Mouse (Mus musculus) heart, adult 10 weeks (tissue): ENCODE data around the gene Trim65. TPM values are rescaled to one million over a fixed set of nuclear protein-coding genes. Genes with fewer than 3 reads are reported as not detected.

Experiments
- polyA plus RNA-seq: library from polyadenylated mRNA; stranded (reverse); fragments of 350-450 nt; fragmentation: Illumina TruSeq; extraction: RNeasy Lipid Tissue Mini Kit (QIAGEN cat#74804); gene quantifications from one replicate; pipeline ENCODE4 v1.2.3, GENCODE M21; 2014; ENCODE audit warnings: low read depth, low replicate concordance

The Trim65 gene
- polyA plus RNA-seq, result 9.1 TPM

DNA sequence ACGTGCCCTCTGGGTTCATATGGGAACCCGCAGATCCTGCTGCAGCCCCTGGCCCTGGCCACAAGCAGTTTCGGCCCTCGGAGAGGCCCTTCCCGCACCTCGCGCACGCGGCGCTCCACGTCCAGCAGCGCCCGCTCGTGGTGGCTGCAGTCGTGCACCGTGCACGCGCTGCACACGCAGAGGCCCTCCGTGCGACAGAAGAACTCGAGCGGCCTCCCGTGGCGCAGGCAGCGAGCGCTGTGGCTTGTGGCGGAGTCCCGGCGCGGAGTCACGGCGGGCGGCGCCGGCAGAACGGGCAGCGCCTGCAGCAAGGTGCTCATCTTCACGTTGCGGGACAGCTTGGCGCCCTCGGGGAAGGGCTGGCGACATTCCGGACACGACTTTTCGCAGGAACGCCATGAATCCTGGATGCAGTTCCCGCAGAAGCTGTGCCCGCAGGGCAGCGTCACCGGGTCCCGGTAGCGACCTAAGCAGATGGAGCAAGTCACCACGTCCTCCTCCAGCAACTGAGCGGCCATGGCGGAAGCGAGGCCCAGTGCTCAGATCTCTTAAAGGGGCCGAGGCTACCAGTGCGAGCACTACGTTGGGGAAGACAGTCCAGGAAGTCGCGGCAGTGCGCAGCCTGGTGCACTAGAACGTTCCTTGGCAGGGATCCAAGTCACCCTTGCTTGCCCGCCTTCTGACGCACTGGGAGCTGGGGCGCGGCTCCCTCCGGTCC lies at the start of gene Trim65:
Gene Trim65, minus strand, starts transcription at position 641 of the 718 bp plus-strand sequence.

DNA sequence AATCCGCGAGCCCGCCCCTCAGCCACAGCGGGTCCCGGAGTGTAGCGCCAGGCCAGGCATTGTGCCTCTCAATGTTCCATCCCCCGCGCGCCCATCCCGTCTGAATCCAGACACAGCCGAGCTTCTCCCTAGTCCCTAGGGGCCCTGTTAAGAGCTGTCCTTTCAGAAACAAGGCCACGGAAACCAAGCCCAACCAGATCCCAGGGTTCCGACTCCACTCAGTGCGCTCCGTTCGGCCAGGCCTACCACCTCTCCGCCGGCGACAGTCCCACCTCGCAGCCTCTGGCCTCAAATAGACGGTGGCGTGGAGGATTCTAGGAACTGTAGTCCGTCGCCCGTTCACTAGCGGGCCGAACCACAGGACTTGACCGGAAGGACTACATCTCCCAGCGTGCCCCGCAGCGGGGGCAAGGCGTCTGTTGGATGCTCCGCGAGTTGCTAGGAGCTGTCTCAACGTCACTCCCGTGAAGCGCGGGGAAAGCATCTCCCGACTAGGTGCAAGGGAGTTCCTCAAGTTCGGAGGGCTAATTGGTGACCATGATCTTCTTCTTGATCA lies 37.0 kb upstream of the Trim65 start, which contains the start of gene Fbf1:
Gene Fbf1, minus strand, starts transcription at position 283 of the 556 bp plus-strand sequence.

DNA sequence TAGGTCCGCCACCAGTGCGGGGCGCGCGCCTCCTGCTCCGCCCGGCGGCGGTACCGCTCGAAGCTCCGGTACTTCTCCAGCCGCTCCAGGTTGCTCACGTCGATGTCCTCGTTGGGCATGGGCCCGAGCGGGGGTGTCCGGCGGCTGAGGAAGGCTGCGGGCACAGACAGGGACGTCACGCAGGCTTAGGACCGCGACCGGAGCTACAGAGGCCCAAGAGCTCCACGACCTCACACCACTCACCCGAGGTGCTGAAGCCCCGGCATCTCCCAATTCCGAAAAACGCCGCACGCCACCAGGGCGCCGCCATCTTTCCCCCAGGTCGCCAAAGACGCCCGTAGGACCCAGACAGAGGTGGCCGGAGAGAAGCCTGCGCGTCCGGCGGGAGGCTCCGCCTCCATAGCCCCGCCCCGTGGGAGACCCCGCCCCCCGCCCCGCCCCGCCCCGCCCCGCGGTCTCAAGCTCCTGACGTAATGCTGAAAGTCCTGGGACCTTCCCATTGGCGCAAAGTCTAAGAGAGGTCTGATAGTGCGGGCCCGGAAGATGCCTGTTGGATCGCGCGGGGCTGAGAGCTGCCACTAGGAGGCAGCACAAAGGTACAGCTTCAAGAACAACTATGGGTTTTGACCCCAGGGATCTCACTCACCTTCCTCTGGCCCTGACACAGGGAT lies 7.7 kb upstream of the Trim65 start, which contains the start of gene Mrpl38:
Gene Mrpl38, minus strand, starts transcription at position 401 of the 671 bp plus-strand sequence.

DNA sequence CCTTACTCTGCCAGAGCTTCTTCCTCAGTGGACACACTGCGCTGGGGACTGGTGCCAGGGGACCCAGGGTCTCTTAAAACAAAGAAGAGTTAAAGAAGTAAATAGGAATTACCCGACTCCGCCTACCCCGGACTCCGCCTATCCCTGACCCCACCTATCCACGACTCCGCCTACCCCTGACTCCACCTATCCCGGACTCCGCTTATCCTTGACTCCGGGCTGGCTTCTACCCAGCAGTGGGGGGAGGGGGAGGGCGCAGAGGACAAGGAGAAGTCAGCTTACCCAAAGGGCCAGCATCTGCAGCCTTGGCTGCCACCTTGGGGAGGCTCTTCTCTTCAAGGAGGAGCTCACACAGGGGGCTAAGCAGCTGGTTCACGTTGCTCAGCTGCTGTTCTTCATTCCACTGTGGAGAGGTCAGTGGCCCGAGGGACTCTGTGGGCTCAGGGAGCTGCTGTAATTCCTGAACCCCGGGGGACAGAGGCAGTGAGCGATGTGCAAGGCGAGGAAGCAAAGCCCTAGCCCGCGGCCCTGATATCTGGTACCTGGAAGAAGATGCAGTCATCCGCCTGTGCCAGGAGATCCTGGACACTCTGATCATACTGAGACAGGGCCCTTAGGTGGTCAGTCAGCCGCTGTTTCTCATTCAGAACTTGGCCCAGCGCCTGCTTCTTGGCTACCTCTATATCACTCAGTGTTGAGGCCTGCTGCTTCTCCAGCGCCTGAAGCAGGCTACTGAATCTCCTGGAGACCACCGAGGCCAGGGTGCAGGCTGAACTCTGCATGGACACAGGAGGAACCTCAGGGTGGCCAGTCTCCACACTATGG lies 3.6 kb downstream of the Trim65 start, which contains the start of gene Trim47:
Gene Trim47, minus strand, starts transcription at position 55 of the 825 bp plus-strand sequence.

DNA sequence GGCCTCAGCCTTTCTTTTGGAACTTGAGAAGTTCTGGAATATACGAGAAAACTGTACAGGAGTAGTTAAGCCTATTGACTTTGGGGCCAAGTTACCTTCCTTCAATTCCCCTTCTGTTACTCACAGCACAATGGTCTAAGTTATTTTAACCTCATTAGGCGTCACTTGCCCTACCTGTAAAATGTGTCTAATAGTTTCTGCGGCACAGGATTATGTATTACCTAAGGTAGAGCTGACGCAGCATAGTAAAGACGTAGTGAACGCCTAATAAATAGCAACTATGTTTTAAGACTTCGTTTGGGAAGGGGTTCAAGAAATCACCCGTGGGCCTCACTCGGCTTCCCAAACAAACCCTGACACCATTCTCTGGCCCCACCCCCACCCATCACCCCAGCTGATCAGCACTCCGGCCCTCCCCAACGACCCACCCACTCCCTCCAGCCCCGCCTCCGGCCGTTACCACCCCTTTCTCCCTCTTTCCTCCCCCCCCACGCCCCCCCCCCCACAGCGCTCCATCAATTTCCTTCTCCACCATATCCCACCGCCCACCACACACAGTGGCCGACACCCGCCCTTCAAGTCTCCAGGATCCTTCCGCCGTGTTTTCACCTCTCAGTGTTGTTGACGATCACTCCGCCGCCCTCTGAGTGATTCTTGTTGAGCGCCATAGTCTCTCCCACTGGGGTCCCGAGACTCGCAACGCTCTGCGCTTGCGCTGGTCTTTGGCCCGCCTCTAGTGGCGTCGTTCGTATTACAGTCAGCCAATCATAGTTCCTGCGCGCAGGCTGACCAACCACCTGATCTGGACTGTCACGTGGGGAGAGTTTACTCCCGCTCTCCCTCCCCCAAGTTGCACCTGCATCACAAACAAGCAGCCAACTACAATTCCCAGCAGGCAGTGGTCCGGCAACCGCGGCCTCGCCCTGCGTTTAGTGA lies 44.4 kb downstream of the Trim65 start, which contains the start of gene Wbp2:
Gene Wbp2, minus strand, starts transcription at position 738 of the 936 bp plus-strand sequence.

DNA sequence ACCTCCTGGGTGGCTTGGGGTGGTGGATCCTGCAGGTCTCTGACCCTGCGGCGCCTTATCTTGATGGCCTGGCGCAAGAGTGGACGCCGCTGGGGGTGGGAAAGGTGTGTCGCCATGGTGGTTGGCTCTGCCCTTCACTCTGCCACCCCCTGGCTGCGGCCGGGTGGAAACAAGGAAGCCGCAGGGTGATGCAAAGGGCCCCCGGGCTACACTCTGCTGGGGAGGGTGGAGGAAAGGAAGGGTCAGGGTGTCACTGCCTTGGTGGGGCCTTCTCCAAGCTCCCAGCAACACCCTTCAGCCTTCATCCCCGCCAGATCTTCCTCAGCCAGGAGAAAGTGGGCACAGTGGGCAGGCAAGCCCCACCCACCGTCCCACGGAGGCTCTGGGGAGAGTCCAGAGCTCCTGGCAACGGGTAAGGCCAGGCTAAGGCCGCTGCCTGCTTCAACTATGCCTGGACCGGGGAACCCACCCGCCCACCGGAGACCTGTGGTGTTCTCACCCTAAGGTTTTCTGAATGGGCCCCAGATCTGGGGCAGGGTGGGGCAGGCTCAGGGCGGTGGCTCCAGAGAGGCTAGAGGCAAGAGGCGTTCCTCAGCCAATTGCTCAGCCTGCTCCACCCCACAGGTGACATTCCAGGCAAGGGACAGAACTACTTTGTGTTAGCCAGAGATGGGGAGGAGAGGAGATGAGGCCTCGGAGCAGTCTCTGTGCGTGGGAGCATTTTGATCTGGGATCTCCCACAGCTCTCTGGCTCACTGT lies 53.3 kb downstream of the Trim65 start, which contains the start of gene Unc13d:
Gene Unc13d, minus strand, starts transcription at position 516 of the 759 bp plus-strand sequence.

Other genes starting within 250 kb of the Trim65 start
- gene Smim5, start 231.2 kb downstream of the Trim65 start, polyA plus RNA-seq, result 27.9 TPM
- gene Smim6, start 219.1 kb downstream of the Trim65 start, polyA plus RNA-seq, result not detected
- gene Sap30bp, start 197.8 kb downstream of the Trim65 start, polyA plus RNA-seq, result 12.8 TPM
- 11.7 TPM for gene Recql5, start 197.7 kb downstream of the Trim65 start, polyA plus RNA-seq
- 1.3 TPM for gene Itgb4, start 156.4 kb downstream of the Trim65 start, polyA plus RNA-seq
- gene Galk1, start 118.4 kb downstream of the Trim65 start, polyA plus RNA-seq, result 13.4 TPM
- gene H3f3b, start 103.2 kb downstream of the Trim65 start, polyA plus RNA-seq, result 127 TPM
- 11.0 TPM for gene Unk, start 100.8 kb downstream of the Trim65 start, polyA plus RNA-seq
- 0.76 TPM for gene Unc13d, start 53.2 kb downstream of the Trim65 start, polyA plus RNA-seq
- gene Wbp2, start 44.1 kb downstream of the Trim65 start, polyA plus RNA-seq, result 108 TPM
- 27.8 TPM for gene Trim47, start 3.9 kb downstream of the Trim65 start, polyA plus RNA-seq
- 69.6 TPM for gene Mrpl38, start 7.7 kb upstream of the Trim65 start, polyA plus RNA-seq
- gene Fbf1, start 37.0 kb upstream of the Trim65 start, polyA plus RNA-seq, result 11.4 TPM
- gene Ten1, start 67.7 kb upstream of the Trim65 start, polyA plus RNA-seq, result 10.5 TPM
- 239 TPM for gene Acox1, start 67.9 kb upstream of the Trim65 start, polyA plus RNA-seq
- 0.24 TPM for gene Evpl, start 106.9 kb upstream of the Trim65 start, polyA plus RNA-seq
- gene Srp68, start 143.1 kb upstream of the Trim65 start, polyA plus RNA-seq, result 56.6 TPM
- gene Galr2, start 149.8 kb upstream of the Trim65 start, polyA plus RNA-seq, result not detected
- gene Exoc7, start 176.1 kb upstream of the Trim65 start, polyA plus RNA-seq, result 34.8 TPM
- gene Foxj1, start 204.3 kb upstream of the Trim65 start, polyA plus RNA-seq, result not detected